Mouse (Mus musculus) cortical plate, adult 2 months (tissue): ENCODE data around the gene Khk. TPM values are rescaled to one million over a fixed set of nuclear protein-coding genes. Genes with fewer than 3 reads are reported as not detected.
A peak's percentile ranks its signal among the peaks of the same experiment; 100 is the strongest.

Experiments
- H3K27ac ChIP-seq: fragments of 200-500 bp; 2 replicates; pipeline ENCODE4 v1.5.1; 2012; ENCODE audit warnings: low read length, control low read depth, inconsistent platforms; ENCODE audit not compliant: insufficient read depth
- H3K4me1 ChIP-seq: fragments of 200-500 bp; 2 replicates; pipeline ENCODE4 v1.6.1; 2011; ENCODE audit warnings: low read length; ENCODE audit not compliant: control insufficient read depth, insufficient read depth
- H3K4me3 ChIP-seq: fragments of 200-500 bp; 2 replicates; pipeline ENCODE4 v1.5.1; 2011; ENCODE audit warnings: mild to moderate bottlenecking, low read length, control low read depth; ENCODE audit not compliant: insufficient read depth
- CTCF ChIP-seq: fragments of 200-500 bp; IDR thresholded peaks from 2 replicates; pipeline ENCODE4 v1.5.1; 2011; ENCODE audit warnings: mild to moderate bottlenecking, control low read depth, low read length; ENCODE audit not compliant: insufficient read depth; ENCODE audit errors: extremely low read depth
- POLR2A ChIP-seq: fragments of 200-500 bp; IDR thresholded peaks from 2 replicates; pipeline ENCODE4 v1.6.1; 2011; ENCODE audit warnings: mild to moderate bottlenecking, low read length, control low read depth; ENCODE audit not compliant: insufficient read depth; ENCODE audit errors: extremely low read depth
- polyA plus RNA-seq: library from polyadenylated mRNA; depleted of rRNA; stranded (reverse); fragments of >200 nt; gene quantifications from 2 replicates; pipeline ENCODE4 v1.2.3, GENCODE M21; 2012

Khk gene
- polyA plus RNA-seq, 1 experiment = 29.0 TPM

- TF ChIP-seq CTCF (no peak), POLR2A (no peak)
- Histone ChIP-seq H3K27ac (no peak overlapping the region), H3K4me1 (no peaks in the 10 kb centered on the region), H3K4me3 (no peak overlapping the region)
Measured at GRCm38 (mm10) chr5:30931378-30931777, 10.1 kb downstream of the Khk start.

- Histone ChIP-seq H3K4me3 (no peak overlapping the region), H3K4me1 (no peaks in the 10 kb centered on the region), H3K27ac (no peak overlapping the region)
- no peak for TF ChIP-seq CTCF
- no peak for TF ChIP-seq POLR2A
Measured at GRCm38 (mm10) chr5:30933705-30934104, 12.5 kb downstream of the Khk start.

DNA sequence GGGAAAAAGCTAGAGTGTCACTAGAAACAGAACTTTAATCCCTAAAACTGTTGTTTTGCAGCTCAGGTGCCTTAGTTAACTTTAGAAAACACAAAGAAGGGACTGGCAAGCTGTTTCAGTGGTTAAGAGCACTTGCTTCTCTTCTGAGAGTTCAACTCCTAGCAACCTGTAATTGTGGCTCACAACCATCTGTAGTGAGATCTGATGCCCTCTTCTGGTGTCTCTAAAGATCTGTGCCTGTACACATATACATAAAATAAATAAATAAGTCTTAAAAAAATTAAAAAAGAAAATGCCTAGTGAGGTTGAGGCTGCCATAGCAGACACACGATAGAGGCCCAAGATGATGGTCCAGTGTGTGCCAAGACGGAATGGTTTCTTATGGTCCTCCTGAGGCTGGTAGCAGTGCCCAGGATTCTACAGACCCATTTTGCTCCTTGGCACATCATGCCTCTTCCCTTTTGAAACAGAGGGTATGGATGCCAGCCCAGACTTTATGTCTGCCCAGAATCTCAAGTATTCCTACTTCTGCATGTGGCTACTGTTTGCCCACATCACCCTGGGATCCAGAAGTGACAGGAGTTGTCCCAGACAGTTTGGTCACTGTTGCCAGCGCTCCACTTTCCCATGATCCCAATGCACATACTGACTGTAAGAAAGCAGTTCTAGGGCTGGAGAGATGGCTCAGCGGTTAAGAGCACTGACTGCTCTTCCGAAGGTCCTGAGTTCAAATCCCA is 13.7 kb downstream of the Khk start:
- TF ChIP-seq POLR2A = no peak
- TF ChIP-seq CTCF = no peak
- H3K27ac ChIP-seq = no peak overlapping the region
- H3K4me1 ChIP-seq = no peaks in the 10 kb centered on the region
- no peak overlapping the region for H3K4me3 ChIP-seq

DNA sequence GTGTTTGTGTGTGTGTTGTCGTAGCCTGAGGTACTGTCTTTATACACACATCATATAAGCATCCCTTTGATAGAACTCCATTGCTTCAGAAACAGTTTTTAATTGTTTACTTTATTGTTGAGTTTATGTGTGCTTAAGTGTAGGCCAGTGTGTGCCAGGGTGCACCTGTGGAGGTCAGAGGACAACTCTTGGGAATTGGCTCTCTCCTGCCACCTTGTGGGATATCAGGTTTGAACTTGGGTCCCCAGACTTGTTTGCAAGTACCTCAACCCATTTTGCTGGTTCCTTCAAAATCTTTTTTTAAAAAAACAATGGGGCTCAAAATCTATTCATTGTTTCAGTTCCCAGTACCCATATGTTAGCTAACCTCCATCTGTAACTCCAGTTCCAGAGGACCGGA is 21.8 kb downstream of the Khk start:
- Histone ChIP-seq H3K27ac (no peak overlapping the region), H3K4me3 (no peak overlapping the region), H3K4me1 (peaks cover 4% of the 10 kb centered on the region; the same call in 1 of the 2 replicates)
- TF ChIP-seq CTCF (peak; percentile 26; the same call in 1 of the 2 replicates), POLR2A (no peak)

GRCm38 (mm10) chr5:30944344-30944743 is 23.1 kb downstream of the Khk start:
- no peak overlapping the region for H3K27ac ChIP-seq
- H3K4me3 ChIP-seq = peak overlapping the region; percentile 32; the same call in 1 of the 2 replicates

GRCm38 (mm10) chr5:30944956-30945781 is 23.9 kb downstream of the Khk start, which contains the start of gene Cgref1:
Gene Cgref1, minus strand, starts transcription at chr5:30945591.
- no peak within 1 kb of the TSS for H3K27ac ChIP-seq
- H3K4me3 ChIP-seq = peak within 1 kb of the TSS; percentile 32

More at GRCm38 (mm10) chr5:30944344-30944743, 23.1 kb downstream of the Khk start:
- peaks cover 4% of the 10 kb centered on the region; the same call in 1 of the 2 replicates for H3K4me1 ChIP-seq
- TF ChIP-seq POLR2A = no peak
- no peak for TF ChIP-seq CTCF

GRCm38 (mm10) chr5:30948620-30949019 is 27.4 kb downstream of the Khk start:
- Histone ChIP-seq H3K27ac (no peak overlapping the region), H3K4me1 (peaks cover 8% of the 10 kb centered on the region), H3K4me3 (no peak overlapping the region)
- no peak for TF ChIP-seq POLR2A
- TF ChIP-seq CTCF = no peak

More at GRCm38 (mm10) chr5:30944956-30945781, 23.9 kb downstream of the Khk start, which contains the start of gene Cgref1:
- peak; percentile 56 for TF ChIP-seq POLR2A
- peak; percentile 15; the same call in 1 of the 2 replicates for TF ChIP-seq CTCF
- peaks cover 6% of the 10 kb centered on the region; the same call in 1 of the 2 replicates for H3K4me1 ChIP-seq

- Histone ChIP-seq H3K4me1 (peaks cover 6% of the 10 kb centered on the region), H3K4me3 (peak overlapping the region; percentile 66), H3K27ac (peak overlapping the region; percentile 53)
- TF ChIP-seq CTCF = no peak
- TF ChIP-seq POLR2A = peak; percentile 58; the same call in 1 of the 2 replicates
Measured at GRCm38 (mm10) chr5:30949654-30950326, 28.6 kb downstream of the Khk start.

- H3K27ac ChIP-seq = no peak overlapping the region
- peak overlapping the region; percentile 66 for H3K4me3 ChIP-seq
- TF ChIP-seq CTCF (no peak), POLR2A (no peak)
- peaks cover 6% of the 10 kb centered on the region for H3K4me1 ChIP-seq
Measured at GRCm38 (mm10) chr5:30950451-30950850, 29.2 kb downstream of the Khk start.
